Mouse (Mus musculus): Measurements from ENCODE around the gene Gm10322. TPM values are rescaled to one million over a fixed set of nuclear protein-coding genes. Genes with fewer than 3 reads are reported as not detected.

Gene Gm10322
- not detected for total RNA-seq (2023)

GRCm38 (mm10) chr10:59615981-59616520 is at the start of gene Gm10322:
Gene Gm10322 (plus strand): TSS chr10:59616063.

GRCm38 (mm10) chr10:59616522-59616921 is 659 bp downstream of the Gm10322 start, which contains the start of gene Mcu:
Gene Mcu (minus strand): TSS chr10:59616692.

Other genes starting within 250 kb of the Gm10322 start
- gene Gm10273, start 220.4 kb upstream of the Gm10322 start, total RNA-seq (2023) = 13.0 TPM
- not detected for gene Pla2g12b, start 212.4 kb upstream of the Gm10322 start, total RNA-seq (2023)
- not detected for gene Oit3, start 174.3 kb upstream of the Gm10322 start, total RNA-seq (2023)
- gene Mcu, start 629 bp downstream of the Gm10322 start, total RNA-seq (2023) = 16.4 TPM
- 26.0 TPM for gene Micu1, start 86.4 kb downstream of the Gm10322 start, total RNA-seq (2023)

Measured in CD8-positive naive resting alpha-beta T cell, adult 57 days (primary cell).